Mouse (Mus musculus): ENCODE results near the gene Rabgap1l. TPM values are rescaled to one million over a fixed set of nuclear protein-coding genes. Genes with fewer than 3 reads are reported as not detected.

Gene Rabgap1l
- total RNA-seq, 2 experiments from 2014 or later, result 28.0 to 34.7 TPM

DNA sequence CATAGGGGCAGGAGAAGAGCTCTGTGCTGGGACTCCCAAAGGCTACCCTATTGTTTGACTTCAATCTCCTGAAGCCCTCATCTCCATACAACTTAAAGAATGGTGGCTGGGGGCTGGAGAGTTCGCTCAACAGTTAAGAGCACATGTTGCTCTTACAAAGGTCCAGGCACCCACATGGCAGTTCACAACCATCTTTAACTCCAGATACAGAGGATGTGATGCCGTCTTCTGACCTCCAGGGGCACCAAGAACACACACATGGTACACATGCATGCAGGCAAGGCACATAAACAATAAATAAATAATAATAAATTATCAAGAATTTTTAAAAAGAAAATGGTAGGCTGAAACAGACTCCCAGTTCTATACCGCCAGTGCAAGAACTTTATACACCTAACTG lies 3.1 kb downstream of the Rabgap1l start:
- no peak for DNase-seq (ENCODE audit: low spot score in 2 of 2)

DNA sequence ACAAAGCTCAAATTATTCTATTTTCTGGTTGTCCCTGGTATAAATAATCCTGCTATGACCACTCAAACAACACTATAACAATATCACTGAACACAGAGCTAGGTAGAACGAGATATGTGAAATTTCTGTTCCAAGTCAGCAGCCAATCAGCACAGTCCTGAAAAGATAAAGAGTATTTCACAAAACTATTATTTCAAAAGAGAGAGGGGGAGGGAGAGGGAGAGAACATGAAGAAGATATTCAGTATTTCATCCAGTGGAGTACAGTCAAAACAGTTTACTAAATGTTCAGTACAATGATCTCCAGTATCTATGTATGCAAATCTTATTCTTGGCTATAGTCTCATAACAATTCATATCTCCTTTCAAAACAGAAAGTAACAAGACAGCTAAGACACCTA lies 5.1 kb downstream of the Rabgap1l start:
- no peak for DNase-seq (ENCODE audit: low spot score in 2 of 2)

DNA sequence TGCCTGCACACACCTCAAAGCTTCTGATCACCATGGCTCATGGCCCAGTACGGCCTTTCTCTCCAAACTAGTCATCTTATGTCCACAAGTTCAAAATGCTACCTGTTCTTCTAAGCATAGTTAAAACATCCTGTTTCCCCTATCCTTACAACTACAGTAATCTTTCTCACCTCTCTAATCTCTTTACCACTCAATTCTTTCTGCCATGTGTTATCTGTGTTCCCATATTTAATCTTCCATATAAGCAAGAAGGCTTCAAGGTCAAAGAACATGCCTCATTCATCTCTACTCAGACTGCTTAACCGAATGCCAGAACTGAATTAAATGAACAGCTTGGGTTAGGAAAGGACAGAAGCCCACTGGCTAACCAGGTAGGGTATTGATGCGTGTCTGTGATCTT lies 5.8 kb downstream of the Rabgap1l start:
- DNase-seq (ENCODE audit: low spot score in 2 of 2), result no peak

DNA sequence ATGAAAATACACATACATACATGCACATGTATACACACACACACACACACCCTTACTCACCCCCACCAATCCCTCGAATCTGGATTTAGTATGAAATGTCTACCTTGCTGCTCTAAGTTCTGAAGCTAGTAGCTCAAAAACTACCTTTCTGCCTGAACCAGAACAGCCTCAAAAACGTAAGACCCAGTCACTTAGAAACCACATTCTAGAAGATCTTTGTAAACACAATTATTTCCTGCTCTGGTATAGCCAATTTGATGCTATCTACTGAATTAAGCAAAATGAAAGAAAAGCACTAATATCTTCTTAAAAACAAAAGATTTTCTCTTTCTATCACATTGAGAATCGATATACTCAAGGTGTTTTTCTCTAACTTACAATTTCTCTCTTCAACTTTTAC lies 6.4 kb downstream of the Rabgap1l start:
- DNase-seq (ENCODE audit: low spot score in 2 of 2), result no peak

DNA sequence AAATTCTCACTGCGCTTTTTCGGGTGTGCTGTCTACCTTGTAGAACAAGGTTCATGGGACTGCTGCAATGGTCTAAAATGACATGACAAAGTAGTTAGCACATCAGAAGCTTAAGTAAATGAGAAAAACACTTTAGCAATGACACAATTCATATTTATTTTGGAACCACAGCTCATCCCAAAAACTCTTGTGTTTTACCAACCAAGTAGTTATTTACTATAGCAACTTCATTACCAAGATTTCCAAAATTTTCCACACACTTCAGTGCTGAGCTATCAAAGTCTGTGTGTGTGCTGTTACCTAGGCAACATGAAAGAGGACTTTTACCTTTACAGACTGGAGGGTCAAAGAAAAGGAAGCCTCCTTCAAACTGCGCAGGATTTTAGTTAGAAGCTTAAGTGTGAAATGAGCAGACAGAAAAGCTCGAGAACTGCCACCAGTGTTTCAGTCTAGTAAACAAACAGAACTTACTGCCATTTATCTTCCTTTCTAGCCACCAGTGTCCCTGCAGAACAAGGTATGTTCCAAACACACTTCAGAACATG lies 7.3 kb downstream of the Rabgap1l start:
- no peak for DNase-seq (ENCODE audit: low spot score in 2 of 2)

DNA sequence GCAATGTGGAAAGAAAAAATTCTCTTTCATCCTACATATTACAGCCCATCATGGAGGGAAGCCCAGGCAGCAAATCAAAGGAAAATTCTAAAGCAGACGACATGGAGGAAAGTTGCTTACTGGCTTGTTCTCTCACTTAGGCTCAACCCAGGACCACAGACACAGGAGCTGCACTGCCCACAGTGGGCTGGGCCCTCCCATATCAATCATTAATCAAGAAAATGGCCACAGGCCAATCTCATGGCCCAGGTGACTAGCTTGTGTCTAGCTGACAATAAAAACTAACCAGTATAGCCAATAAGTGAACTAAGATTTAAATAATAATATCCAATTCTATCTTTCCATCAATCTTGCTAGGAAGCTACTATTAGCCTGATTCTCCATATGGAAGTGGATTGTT lies 8.9 kb downstream of the Rabgap1l start:
- no peak for DNase-seq (ENCODE audit: low spot score in 2 of 2)

DNA sequence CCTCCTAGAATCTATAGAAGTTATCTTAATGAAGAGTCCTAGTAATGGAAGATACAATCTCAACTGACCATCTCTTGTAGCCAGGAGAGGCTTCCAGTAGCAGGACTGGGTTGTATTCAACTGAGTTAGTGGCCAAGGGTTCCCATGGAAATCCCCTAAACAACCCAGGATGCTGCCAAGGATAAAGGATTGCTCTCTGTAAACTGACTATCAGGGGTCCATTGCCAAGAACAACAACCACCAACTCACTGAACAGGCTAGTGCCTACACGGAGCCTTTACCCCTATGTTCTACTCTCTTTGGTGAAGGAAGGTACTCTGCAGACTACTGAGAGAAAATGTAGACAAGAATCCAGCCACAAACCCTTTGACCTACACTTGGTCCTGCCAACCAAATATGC lies 18.8 kb downstream of the Rabgap1l start:
- DNase-seq (ENCODE audit: low spot score in 2 of 2), result no peak

DNA sequence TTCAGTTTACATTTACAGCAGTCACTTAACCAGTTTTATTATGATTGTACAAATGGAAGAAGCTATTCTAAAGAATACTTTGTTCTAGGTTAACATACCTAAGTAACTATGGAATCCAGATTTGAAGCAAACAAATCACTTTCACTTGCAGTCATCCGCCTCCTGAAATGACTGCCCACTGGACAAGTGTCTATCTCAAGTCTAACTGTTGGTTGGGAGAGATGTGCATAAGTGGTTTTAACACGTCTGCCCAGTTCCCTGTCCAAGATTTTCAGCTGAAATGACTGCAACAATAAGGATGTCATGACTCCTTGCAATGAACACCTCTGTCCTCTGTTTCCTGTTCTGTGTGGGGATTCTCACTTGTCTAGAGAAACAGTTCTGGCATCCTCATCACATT lies 27.4 kb downstream of the Rabgap1l start:
- DNase-seq (ENCODE audit: low spot score in 2 of 2), result no peak

DNA sequence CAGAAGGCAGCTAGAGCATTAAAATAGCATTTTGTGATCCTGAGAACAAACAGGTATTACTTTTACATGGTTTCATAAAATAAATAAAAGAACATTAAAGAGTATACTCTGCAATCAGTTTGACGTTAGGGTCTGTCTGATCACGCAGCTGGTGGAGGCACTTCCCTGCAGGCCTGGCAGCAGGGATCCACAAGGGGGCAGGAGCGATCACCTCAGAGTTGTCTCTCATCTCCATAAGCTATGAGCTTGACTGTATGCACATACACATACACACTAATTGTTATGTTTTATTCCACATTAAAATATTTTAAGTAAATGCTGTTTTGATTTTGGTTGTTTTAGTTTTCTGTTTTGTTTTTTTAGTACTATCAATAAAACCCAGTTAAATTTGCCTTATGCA lies 34.8 kb downstream of the Rabgap1l start:
- peak in 1 of 2 experiments; percentile 33 for DNase-seq (ENCODE audit: low spot score in 2 of 2)

DNA sequence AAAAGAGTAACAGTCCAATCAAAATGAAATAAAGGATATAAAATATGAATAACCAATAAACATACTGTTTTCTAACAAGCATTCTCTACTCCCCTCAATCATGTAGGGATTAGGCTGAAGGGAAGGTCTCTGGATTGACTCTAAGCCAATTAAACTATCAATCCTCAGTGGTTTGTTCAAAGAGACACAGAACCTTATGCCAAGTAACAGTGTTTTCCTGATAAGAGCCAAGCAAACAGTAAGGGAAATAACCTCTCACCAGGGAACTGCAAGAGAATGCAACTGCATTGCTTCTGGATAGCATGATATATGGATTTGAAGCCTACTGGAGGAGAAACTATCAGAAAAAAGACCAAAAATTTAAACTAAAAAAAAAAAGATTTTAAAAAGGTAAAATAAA lies 37.7 kb downstream of the Rabgap1l start:
- no peak for DNase-seq (ENCODE audit: low spot score in 2 of 2)

DNA sequence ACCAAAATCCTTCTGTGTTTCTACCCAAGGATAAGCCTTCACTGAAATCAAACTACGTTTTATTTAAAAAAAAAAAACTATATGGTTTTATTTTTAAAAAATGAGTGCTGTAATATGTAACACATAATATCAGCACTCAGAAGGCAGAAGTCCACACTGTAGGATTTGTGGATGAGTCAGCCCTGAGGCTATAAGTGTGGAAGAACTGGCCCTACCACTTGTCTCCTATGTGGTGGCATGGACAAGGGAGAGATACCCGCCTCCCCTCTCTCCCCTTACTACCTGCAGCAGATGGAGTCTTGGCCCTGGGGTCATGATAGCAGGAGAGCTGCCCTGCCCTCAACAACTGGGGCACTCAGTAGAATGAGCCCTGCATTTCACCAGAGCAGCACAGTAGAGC lies 42.4 kb downstream of the Rabgap1l start:
- DNase-seq (ENCODE audit: low spot score in 2 of 2), result no peak

DNA sequence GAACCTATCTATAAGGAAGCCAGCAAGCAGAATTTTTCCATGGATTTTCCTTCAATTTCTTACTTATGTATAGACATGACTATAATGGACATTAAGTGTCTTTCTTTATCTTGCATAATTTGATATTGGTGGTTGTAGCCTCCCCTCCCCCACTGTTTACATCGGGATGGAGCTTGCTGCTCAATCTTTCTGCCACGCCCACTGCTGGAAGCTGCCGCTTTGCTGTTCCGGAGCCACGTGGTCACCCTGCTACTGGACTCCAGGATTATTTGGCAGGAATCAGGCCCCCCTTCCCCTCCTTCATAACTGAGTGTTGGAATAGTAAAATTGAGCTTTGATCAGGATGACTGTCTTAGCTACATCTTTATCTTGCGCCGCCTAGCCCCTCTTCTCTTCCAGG lies 46.2 kb downstream of the Rabgap1l start:
- no peak for DNase-seq (ENCODE audit: low spot score in 2 of 2)

DNA sequence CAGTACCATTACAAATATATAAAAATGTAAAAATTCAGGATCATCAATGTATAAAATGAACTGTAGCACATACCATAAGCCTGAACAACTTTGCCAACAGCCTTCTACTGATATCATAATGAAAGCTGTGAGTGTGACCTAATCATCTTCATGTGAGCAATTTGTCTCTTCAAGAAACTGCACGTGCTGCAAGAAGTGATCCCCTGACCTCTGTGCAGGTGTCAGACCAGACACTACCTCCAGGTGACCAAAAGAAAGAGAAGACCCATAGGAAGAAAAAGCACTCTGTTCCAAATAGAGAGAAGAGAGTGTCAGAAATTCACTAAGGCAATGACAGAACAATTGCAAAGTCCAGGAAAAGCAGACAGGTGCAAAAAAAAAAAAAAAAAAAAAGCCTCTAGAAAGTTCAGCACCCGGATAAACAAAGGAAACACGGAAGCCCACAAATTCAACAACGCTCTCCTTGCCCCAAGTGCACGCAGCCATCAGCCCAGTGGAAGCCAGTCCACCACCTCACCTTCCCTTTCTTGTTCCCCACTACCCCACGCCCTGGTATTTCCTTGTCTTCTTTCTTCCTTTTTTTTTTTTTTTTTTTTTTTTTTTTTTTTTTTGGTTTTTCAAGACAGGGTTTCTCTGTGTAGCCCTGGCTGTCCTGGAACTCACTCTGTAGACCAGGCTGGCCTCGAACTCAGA lies 47.6 kb downstream of the Rabgap1l start:
- no peak for DNase-seq (ENCODE audit: low spot score in 2 of 2)

DNA sequence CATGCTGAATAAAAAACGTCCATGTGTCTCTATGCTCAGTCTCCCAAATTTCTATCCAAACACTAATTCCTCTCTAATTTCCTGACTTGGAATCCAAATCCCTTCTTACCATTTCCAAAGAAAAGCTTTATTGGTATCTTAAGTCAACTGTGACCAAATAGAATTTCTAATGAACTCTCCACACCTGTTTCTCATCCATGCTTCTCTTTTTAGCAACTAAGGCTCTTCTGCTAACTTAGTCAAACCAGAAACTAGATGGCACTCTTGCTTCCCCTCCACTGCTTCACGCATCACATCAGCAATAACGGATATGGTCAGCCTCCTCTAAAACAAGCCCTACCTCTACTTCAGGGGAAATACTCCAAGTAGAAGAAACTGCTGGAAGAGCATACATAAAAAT lies 49.0 kb downstream of the Rabgap1l start:
- DNase-seq (ENCODE audit: low spot score in 2 of 2), result no peak

DNA sequence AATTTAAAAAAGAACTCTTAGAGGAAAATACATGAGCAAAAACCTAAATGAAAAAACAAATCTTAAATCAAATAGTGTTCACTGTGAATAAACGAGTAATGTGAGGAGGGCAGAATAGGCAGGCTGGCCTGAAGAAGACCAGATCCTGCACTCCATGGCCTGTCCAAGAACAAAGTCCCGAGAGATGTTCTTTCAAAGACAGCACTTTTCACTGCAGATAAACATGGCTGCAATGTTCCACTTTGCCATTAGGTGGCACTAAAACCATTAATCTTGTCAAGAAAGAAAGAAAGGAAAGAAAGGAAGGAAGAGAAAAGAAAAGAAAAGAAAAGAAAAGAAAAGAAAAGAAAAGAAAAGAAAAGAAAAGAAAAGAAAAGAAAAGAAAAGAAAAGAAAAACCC lies 49.8 kb downstream of the Rabgap1l start:
- DNase-seq (ENCODE audit: low spot score in 2 of 2), result no peak

DNA sequence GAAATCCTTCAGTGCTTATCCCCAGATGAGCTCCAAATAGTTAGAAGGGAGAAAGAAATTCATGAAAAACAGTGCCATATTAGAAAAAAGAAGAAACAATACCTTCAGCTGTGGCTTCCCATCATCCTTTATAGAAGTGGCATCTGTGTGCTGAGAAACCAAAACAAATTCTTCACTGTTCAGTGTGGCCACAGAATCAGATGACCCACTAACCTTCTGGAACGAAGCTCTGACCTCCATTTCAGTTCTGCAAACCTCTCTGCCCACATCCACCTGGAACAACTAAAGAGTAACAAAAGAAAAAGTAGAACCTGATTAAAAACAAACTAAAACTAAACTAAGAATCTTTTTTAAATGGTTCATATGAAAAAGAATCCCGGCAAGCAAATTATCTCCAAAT lies 52.4 kb downstream of the Rabgap1l start:
- DNase-seq (ENCODE audit: low spot score in 2 of 2), result no peak

DNA sequence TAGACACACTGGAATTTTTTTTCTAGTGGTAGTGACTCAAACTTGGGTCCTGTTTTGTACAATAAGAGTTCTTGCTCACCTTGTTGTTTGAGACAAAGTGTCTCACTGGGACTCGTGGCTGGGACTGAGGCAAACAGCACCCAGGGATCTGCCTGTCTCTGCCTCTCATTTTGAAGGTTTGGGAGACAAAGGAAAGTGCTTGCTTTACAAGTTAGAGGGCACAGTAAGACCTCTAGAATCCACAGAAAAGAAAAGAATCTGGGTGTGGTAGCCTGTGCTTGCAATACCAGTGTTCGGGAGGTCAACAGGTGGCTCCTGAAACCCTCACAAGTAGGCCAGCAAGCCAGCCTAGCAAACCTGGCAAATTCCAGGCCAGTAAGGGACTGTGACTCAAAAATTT lies 58.3 kb downstream of the Rabgap1l start:
- DNase-seq (ENCODE audit: low spot score in 2 of 2), result no peak

DNA sequence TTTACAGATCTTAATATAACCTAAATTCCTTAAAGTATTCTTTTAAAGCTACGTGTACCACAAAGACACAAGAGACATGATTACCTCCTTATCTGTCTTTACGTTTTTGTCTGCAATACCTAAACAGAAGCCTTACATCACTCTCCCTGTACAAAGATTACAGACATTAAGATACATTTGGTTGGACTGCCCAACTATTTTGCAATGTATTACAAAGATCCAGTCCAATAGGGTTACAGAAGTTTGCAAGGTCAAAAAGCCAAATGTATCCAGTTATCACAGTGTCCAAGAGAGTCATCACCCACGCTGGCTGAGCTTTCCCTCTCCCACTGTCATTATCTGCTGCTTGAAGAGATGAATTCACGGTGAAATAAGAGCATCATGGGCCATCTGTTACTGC lies 63.1 kb downstream of the Rabgap1l start:
- DNase-seq (ENCODE audit: low spot score in 2 of 2), result no peak

DNA sequence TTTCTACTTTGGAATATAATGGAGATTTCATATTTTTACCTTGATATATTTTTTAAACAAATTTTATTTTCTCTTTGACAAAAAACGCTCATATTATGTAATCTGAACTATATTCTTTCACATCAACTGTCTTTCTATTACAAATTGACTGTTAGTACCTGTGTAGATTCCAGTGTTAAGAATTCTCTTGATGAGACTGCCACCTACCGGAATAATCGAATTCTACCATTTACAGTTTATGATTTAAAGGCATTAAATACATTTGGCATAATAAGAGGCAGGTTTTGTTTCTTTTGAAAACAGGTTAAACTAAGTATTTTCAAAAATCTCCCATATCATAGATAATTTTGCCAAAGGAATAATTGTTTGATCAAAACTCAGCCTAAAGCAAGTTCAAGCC lies 75.3 kb downstream of the Rabgap1l start:
- no peak for DNase-seq (ENCODE audit: low spot score in 2 of 2)

DNA sequence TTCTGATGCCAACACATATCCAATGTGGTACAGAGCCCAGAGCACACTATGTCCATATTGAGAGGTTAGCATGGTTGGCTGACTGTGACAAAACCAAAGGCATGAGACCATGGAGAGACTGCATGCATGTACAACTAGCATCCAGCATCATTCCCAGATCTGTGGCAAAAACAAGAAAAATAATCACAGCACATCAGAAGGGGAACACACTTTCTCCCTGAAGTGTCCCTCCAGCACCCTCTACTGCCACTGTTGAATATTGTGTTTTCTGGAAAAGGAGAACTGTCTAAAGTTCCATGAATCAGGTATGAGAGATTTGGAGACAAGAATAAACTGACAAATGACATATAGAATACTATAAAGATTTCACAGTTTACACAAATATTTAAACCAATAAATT lies 78.3 kb downstream of the Rabgap1l start:
- DNase-seq (ENCODE audit: low spot score in 2 of 2), result no peak

DNA sequence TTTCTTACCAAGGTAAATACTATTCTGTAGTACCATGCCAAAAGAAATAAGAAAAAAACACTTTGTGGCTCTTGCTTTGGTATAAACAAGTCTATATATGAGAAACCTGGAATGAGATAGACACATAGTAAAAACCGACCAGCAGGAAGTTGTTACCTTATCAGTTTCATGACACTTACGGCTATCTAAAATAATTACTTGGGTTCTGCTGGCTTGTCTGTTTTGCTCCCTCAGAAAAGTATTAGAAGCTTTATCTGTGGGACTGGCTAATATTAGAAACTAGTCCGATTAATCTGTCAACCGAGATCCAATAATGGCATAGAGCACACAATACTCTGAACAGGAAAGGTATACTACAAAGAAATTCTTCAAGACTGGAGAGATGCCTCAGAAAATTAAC lies 79.1 kb downstream of the Rabgap1l start:
- DNase-seq (ENCODE audit: low spot score in 2 of 2), result no peak

DNA sequence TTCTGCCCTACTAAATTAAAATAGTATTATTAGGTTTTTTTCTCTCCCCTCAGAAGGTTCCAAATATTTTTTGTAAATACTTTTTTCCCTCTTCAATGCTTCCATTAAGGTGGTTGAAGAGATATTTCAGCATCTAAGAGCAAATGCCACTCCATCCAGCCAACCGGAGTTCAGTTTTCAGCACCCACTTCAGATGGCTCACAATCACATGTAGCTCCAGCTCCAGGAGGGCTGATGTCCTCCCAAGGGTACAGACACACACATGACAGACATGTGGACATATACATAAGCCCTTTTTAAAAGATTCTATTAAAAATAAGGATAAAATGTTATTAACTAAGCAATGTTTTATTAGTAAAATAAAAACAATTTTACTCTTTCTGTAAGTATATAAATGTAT lies 79.6 kb downstream of the Rabgap1l start:
- no peak for DNase-seq (ENCODE audit: low spot score in 2 of 2)

DNA sequence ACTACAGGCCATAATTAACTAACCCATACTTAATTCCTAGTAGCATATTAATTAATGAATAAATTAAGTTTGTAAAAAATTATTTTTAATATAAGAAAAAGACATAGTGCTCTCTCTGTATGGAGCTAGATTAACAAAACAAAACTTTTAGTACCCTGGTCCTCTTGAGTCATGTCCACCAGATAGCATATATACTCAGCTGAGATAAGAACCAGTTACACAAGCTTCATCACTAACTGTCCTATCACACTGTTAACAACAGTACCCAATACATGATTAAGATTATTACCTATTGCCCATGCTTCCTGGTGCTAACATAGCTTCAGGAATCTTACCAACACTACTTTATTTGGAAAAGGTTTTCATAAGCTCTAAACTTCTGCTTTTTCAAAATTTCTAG lies 82.5 kb downstream of the Rabgap1l start:
- no peak for DNase-seq (ENCODE audit: low spot score in 2 of 2)

DNA sequence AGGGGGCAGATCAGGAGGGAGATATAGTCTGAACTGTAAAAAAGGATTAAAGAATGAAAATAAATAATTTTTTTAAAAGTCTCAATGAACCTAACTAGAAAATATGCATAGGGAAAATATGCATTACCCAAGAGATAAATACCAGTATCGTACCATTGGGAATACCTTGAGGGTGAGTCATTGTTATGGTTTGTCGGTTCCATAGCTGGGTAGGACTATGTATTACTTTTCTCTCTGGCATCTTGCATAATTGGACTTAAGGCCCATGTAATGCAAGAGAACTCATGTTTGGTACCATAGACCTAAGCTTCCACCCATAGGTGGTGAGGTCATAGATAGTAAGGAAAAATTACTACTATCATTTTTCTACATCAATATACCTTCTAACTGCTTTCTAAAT lies 88.4 kb downstream of the Rabgap1l start:
- no peak for DNase-seq (ENCODE audit: low spot score in 2 of 2)
